Mouse (Mus musculus) CD4-positive naive resting alpha-beta T cell, adult 57 days (primary cell): ENCODE results near the gene Diras2. TPM values are rescaled to one million over a fixed set of nuclear protein-coding genes. Genes with fewer than 3 reads are reported as not detected.

Experiments used
- total RNA-seq: library from RNA; stranded (reverse); gene quantifications from one replicate; pipeline ENCODE4 v1.2.4, GENCODE M21; 2023

Gene Diras2
- 0.21 TPM for total RNA-seq

GRCm38 (mm10) chr13:52531121-52531520, at the start of gene Diras2:
Gene Diras2 (minus strand): TSS chr13:52531279.

Other genes starting within 250 kb of the Diras2 start
- gene Syk, start 51.9 kb upstream of the Diras2 start, total RNA-seq = 33.2 TPM